Comparison of ENCODE assay signal across 9 mouse cellular contexts in genomic region chr16:20695622-20696323, GRCm38 (mm10). TPM values are rescaled to one million over a fixed set of nuclear protein-coding genes. Genes with fewer than 3 reads are reported as not detected.
DNase-seq lines count a peak whose midpoint lies in the region; ATAC-seq and TF ChIP-seq lines count a peak whose summit lies in the region.
"Had no signal": no experiment of that assay in that cellular context is flagged by ENCODE, and none has a peak within 500 bp of the region (broad histone marks: within the 10 kb centered on the region; RNA-seq: fewer than 3 reads in every experiment).

No protein-coding gene starts in this region.

- H3K9me3 ChIP-seq in forebrain, embryonic 11.5 days (ENCODE audit: control insufficient read depth, low read length), result no peaks in the 10 kb centered on the region
- no peaks in the 10 kb centered on the region for H3K9me3 ChIP-seq in heart, embryonic 13.5 days
- no peaks in the 10 kb centered on the region for H3K9me3 ChIP-seq in kidney, embryonic 15.5 days (replicated peaks)
- H3K9me3 ChIP-seq in limb, embryonic 13.5 days, result no peaks in the 10 kb centered on the region
- H3K9me3 ChIP-seq in midbrain, postnatal 0 days (ENCODE audit: low read length), result no peaks in the 10 kb centered on the region

- peaks cover 21% of the 10 kb centered on the region for H3K4me1 ChIP-seq in forebrain, embryonic 11.5 days (replicated peaks; ENCODE audit: control insufficient read depth, insufficient read depth, low read length)
- H3K4me1 ChIP-seq in heart, embryonic 13.5 days, result peaks cover 39% of the 10 kb centered on the region
- peaks cover 45% of the 10 kb centered on the region for H3K4me1 ChIP-seq in kidney, embryonic 15.5 days
- peaks cover 45% of the 10 kb centered on the region for H3K4me1 ChIP-seq in limb, embryonic 13.5 days
- peaks cover 12% of the 10 kb centered on the region; the same call in 1 of the 2 replicates for H3K4me1 ChIP-seq in midbrain, postnatal 0 days (ENCODE audit: insufficient read depth, low read length)
- H3K4me1 ChIP-seq in testis, adult 2 months (ENCODE audit: control insufficient read depth, insufficient read depth, low read length), result peaks cover 21% of the 10 kb centered on the region

- no peak for TF ChIP-seq CTCF in midbrain, postnatal 0 days (IDR thresholded peaks at IDR 0.05)
- TF ChIP-seq CTCF in testis, adult 2 months (IDR thresholded peaks at IDR 0.05; ENCODE audit: control insufficient read depth, insufficient read depth, insufficient replicate concordance, low read depth, low read length), result no peak

- peak; percentile 40 for ATAC-seq in CD4-positive, CD25-positive, alpha-beta regulatory T cell, adult 4 months
- peak; percentile 83 for ATAC-seq in forebrain, embryonic 11.5 days (replicated peaks; ENCODE audit: low FRiP score)
- peak; percentile 20; the same call in 1 of the 2 replicates for ATAC-seq in heart, embryonic 13.5 days (ENCODE audit: extremely low read depth, insufficient number of reproducible peaks, low FRiP score, low TSS enrichment)
- ATAC-seq in kidney, embryonic 15.5 days (replicated peaks; ENCODE audit: low FRiP score), result peak; percentile 68
- peak; percentile 60 for ATAC-seq in limb, embryonic 13.5 days (ENCODE audit: low FRiP score, low read depth)
- peak; percentile 82 for ATAC-seq in midbrain, postnatal 0 days (ENCODE audit: low FRiP score)
- ATAC-seq: Patski had no signal

- peak; percentile 96 for DNase-seq in brain, adult 2 months (ENCODE audit: low read depth, low spot score)
- peak; percentile 95 for DNase-seq in forebrain, embryonic 11.5 days (ENCODE audit: low spot score)
- peak; percentile 96 for DNase-seq in midbrain, postnatal 0 days (ENCODE audit: low spot score)

- H3K27ac ChIP-seq in forebrain, embryonic 11.5 days (ENCODE audit: low read depth, low read length), result peak overlapping the region; percentile 58
- peak overlapping the region; percentile 77 for H3K27ac ChIP-seq in heart, embryonic 13.5 days (replicated peaks)
- H3K27ac ChIP-seq in kidney, embryonic 15.5 days, result 0 out of 2 replicates have a peak overlapping the region, but pooled peaks have one; percentile 13
- no peak overlapping the region; the same call in 1 of the 2 replicates for H3K27ac ChIP-seq in limb, embryonic 13.5 days
- H3K27ac ChIP-seq in midbrain, postnatal 0 days (ENCODE audit: low read depth, low read length), result peak overlapping the region; percentile 80
- peak overlapping the region; percentile 60 for H3K27ac ChIP-seq in testis, adult 2 months (ENCODE audit: control insufficient read depth, insufficient read depth, low read depth, low read length)

- H3K9ac ChIP-seq in forebrain, embryonic 11.5 days (ENCODE audit: low read length), result peak overlapping the region; percentile 63
- H3K9ac ChIP-seq in heart, embryonic 13.5 days, result peak overlapping the region; percentile 76
- H3K9ac ChIP-seq in kidney, embryonic 15.5 days, result 0 out of 2 replicates have a peak overlapping the region, but pooled peaks have one; percentile 10
- peak overlapping the region; percentile 66 for H3K9ac ChIP-seq in limb, embryonic 13.5 days
- peak overlapping the region; percentile 69 for H3K9ac ChIP-seq in midbrain, postnatal 0 days (replicated peaks; ENCODE audit: low read length, poor library complexity, severe bottlenecking)

- H3K27me3 ChIP-seq in forebrain, embryonic 11.5 days (ENCODE audit: control insufficient read depth, insufficient read depth, low read length), result no peaks in the 10 kb centered on the region
- peaks cover 8% of the 10 kb centered on the region for H3K27me3 ChIP-seq in heart, embryonic 13.5 days (replicated peaks)
- peaks cover 4% of the 10 kb centered on the region; the same call in 1 of the 2 replicates for H3K27me3 ChIP-seq in kidney, embryonic 15.5 days
- no peaks in the 10 kb centered on the region for H3K27me3 ChIP-seq in limb, embryonic 13.5 days
- H3K27me3 ChIP-seq in midbrain, postnatal 0 days (ENCODE audit: insufficient read depth, low read length), result no peaks in the 10 kb centered on the region
- no peaks in the 10 kb centered on the region for H3K27me3 ChIP-seq in testis, adult 2 months (ENCODE audit: control insufficient read depth, insufficient read depth, low read length)
- H3K27me3 ChIP-seq: Patski had no signal

- WGBS in forebrain, embryonic 11.5 days, result 3% methylated on average over 46 of the region's 46 CpGs
- 3% methylated on average over 45 of the region's 46 CpGs for WGBS in heart, embryonic 13.5 days
- WGBS in kidney, embryonic 15.5 days, result 3% methylated on average over 46 of the region's 46 CpGs
- WGBS in limb, embryonic 13.5 days, result 2% methylated on average over 46 of the region's 46 CpGs
- WGBS in midbrain, postnatal 0 days, result 1% methylated on average over 44 of the region's 46 CpGs

- H3K4me2 ChIP-seq in forebrain, embryonic 11.5 days (ENCODE audit: low read depth, low read length, severe bottlenecking), result peak overlapping the region; percentile 69
- peak overlapping the region; percentile 69 for H3K4me2 ChIP-seq in heart, embryonic 13.5 days
- H3K4me2 ChIP-seq in kidney, embryonic 15.5 days, result peak overlapping the region; percentile 62
- peak overlapping the region; percentile 77 for H3K4me2 ChIP-seq in limb, embryonic 13.5 days (replicated peaks)
- H3K4me2 ChIP-seq in midbrain, postnatal 0 days (ENCODE audit: low read depth, low read length, poor library complexity, severe bottlenecking), result peak overlapping the region; percentile 78

- H3K4me3 ChIP-seq in forebrain, embryonic 11.5 days (ENCODE audit: low read depth, low read length), result peak overlapping the region; percentile 35
- H3K4me3 ChIP-seq in heart, embryonic 13.5 days, result peak overlapping the region; percentile 45
- peak overlapping the region; percentile 37 for H3K4me3 ChIP-seq in kidney, embryonic 15.5 days (replicated peaks)
- H3K4me3 ChIP-seq in limb, embryonic 13.5 days, result peak overlapping the region; percentile 46
- H3K4me3 ChIP-seq in midbrain, postnatal 0 days (ENCODE audit: low read depth, low read length), result peak overlapping the region; percentile 46
- H3K4me3 ChIP-seq in testis, adult 2 months (ENCODE audit: control insufficient read depth, low read depth, low read length), result peak overlapping the region; percentile 95

- H3K36me3 ChIP-seq in forebrain, embryonic 11.5 days (ENCODE audit: control insufficient read depth, insufficient read depth, low read length), result peaks cover 5% of the 10 kb centered on the region
- peaks cover 37% of the 10 kb centered on the region for H3K36me3 ChIP-seq in heart, embryonic 13.5 days
- peaks cover 29% of the 10 kb centered on the region for H3K36me3 ChIP-seq in kidney, embryonic 15.5 days
- H3K36me3 ChIP-seq in limb, embryonic 13.5 days, result peaks cover 22% of the 10 kb centered on the region
- H3K36me3 ChIP-seq in midbrain, postnatal 0 days (ENCODE audit: insufficient read depth, low read length), result peaks cover 24% of the 10 kb centered on the region
- H3K36me3 ChIP-seq in testis, adult 2 months (ENCODE audit: control insufficient read depth, insufficient read depth, low read length), result no peaks in the 10 kb centered on the region; the same call in 1 of the 2 replicates

- peak; percentile 73 for TF ChIP-seq POLR2A in testis, adult 2 months (IDR thresholded peaks at IDR 0.05; ENCODE audit: control insufficient read depth, low read depth, low read length)

RNA-seq across cellular contexts. Expression of gene Fam131a, which starts 2.7 kb away (rescaled TPM):
- under 1 TPM; 0.34 to 0.59 TPM for polyA plus RNA-seq in CD4-positive, CD25-positive, alpha-beta regulatory T cell, adult 4 months (2017; shearing (Covaris generic))
- 15.2 and 16.3 TPM in 2 replicates for polyA plus RNA-seq in forebrain, embryonic 11.5 days (2014; fragmentation: Nextera tagmentation; extraction: Ambion mirVana)
- 5.1 and 6.0 TPM in 2 replicates for polyA plus RNA-seq in heart, embryonic 13.5 days (2015; fragmentation: Nextera tagmentation; extraction: Ambion mirVana)
- 6.4 and 6.7 TPM in 2 replicates for polyA plus RNA-seq in kidney, embryonic 15.5 days (2015; fragmentation: Nextera tagmentation; extraction: Ambion mirVana)
- 8.5 and 10.4 TPM in 2 replicates for polyA plus RNA-seq in limb, embryonic 13.5 days (2015; fragmentation: Nextera tagmentation; extraction: Ambion mirVana)
- total RNA-seq in midbrain, postnatal 0 days (2014; rRNA removed), result 152 and 173 TPM in 2 replicates
- polyA plus RNA-seq in midbrain, postnatal 0 days (2015; fragmentation: Nextera tagmentation; extraction: Ambion mirVana), result 70.9 and 75.9 TPM in 2 replicates
- 102 and 116 TPM in 2 replicates for polyA plus RNA-seq in testis, adult 2 months (2012; rRNA removed)

RNA-seq across cellular contexts. Expression of gene Polr2h, which starts 21.7 kb away (rescaled TPM):
- polyA plus RNA-seq in CD4-positive, CD25-positive, alpha-beta regulatory T cell, adult 4 months (2017; shearing (Covaris generic)), result 10 to 100 TPM; 59.3 to 62.4 TPM
- polyA plus RNA-seq in forebrain, embryonic 11.5 days (2014; fragmentation: Nextera tagmentation; extraction: Ambion mirVana), result 116 and 121 TPM in 2 replicates
- polyA plus RNA-seq in heart, embryonic 13.5 days (2015; fragmentation: Nextera tagmentation; extraction: Ambion mirVana), result 52.6 and 56.2 TPM in 2 replicates
- polyA plus RNA-seq in kidney, embryonic 15.5 days (2015; fragmentation: Nextera tagmentation; extraction: Ambion mirVana), result 116 and 120 TPM in 2 replicates
- polyA plus RNA-seq in limb, embryonic 13.5 days (2015; fragmentation: Nextera tagmentation; extraction: Ambion mirVana), result 117 and 118 TPM in 2 replicates
- total RNA-seq in midbrain, postnatal 0 days (2014; rRNA removed), result 40.0 and 40.3 TPM in 2 replicates
- polyA plus RNA-seq in midbrain, postnatal 0 days (2015; fragmentation: Nextera tagmentation; extraction: Ambion mirVana), result 72.3 and 84.6 TPM in 2 replicates
- polyA plus RNA-seq in testis, adult 2 months (2012; rRNA removed), result 10.1 and 11.0 TPM in 2 replicates

RNA-seq across cellular contexts. Expression of gene Clcn2, which starts 21.8 kb away (rescaled TPM):
- polyA plus RNA-seq in CD4-positive, CD25-positive, alpha-beta regulatory T cell, adult 4 months (2017; shearing (Covaris generic)), result 1 to 10 TPM; 1.4 to 1.7 TPM
- 16.5 and 20.5 TPM in 2 replicates for polyA plus RNA-seq in forebrain, embryonic 11.5 days (2014; fragmentation: Nextera tagmentation; extraction: Ambion mirVana)
- 3.9 and 4.3 TPM in 2 replicates for polyA plus RNA-seq in heart, embryonic 13.5 days (2015; fragmentation: Nextera tagmentation; extraction: Ambion mirVana)
- 16.3 and 20.1 TPM in 2 replicates for polyA plus RNA-seq in kidney, embryonic 15.5 days (2015; fragmentation: Nextera tagmentation; extraction: Ambion mirVana)
- 23.3 and 23.5 TPM in 2 replicates for polyA plus RNA-seq in limb, embryonic 13.5 days (2015; fragmentation: Nextera tagmentation; extraction: Ambion mirVana)
- 61.9 and 69.4 TPM in 2 replicates for total RNA-seq in midbrain, postnatal 0 days (2014; rRNA removed)
- polyA plus RNA-seq in midbrain, postnatal 0 days (2015; fragmentation: Nextera tagmentation; extraction: Ambion mirVana), result 21.1 and 21.9 TPM in 2 replicates
- polyA plus RNA-seq in testis, adult 2 months (2012; rRNA removed), result 68.6 and 77.2 TPM in 2 replicates

RNA-seq across cellular contexts. Expression of gene Eif4g1, which starts 27.7 kb away (rescaled TPM):
- 10 to 100 TPM; 56.0 to 66.6 TPM for polyA plus RNA-seq in CD4-positive, CD25-positive, alpha-beta regulatory T cell, adult 4 months (2017; shearing (Covaris generic))
- polyA plus RNA-seq in forebrain, embryonic 11.5 days (2014; fragmentation: Nextera tagmentation; extraction: Ambion mirVana), result 186 and 187 TPM in 2 replicates
- 129 TPM in 2 replicates for polyA plus RNA-seq in heart, embryonic 13.5 days (2015; fragmentation: Nextera tagmentation; extraction: Ambion mirVana)
- polyA plus RNA-seq in kidney, embryonic 15.5 days (2015; fragmentation: Nextera tagmentation; extraction: Ambion mirVana), result 187 and 208 TPM in 2 replicates
- polyA plus RNA-seq in limb, embryonic 13.5 days (2015; fragmentation: Nextera tagmentation; extraction: Ambion mirVana), result 175 and 183 TPM in 2 replicates
- total RNA-seq in midbrain, postnatal 0 days (2014; rRNA removed), result 403 and 430 TPM in 2 replicates
- 102 and 118 TPM in 2 replicates for polyA plus RNA-seq in midbrain, postnatal 0 days (2015; fragmentation: Nextera tagmentation; extraction: Ambion mirVana)
- polyA plus RNA-seq in testis, adult 2 months (2012; rRNA removed), result 251 and 267 TPM in 2 replicates

RNA-seq across cellular contexts. Expression of gene Chrd, which starts 37.2 kb away (rescaled TPM):
- not detected for polyA plus RNA-seq in CD4-positive, CD25-positive, alpha-beta regulatory T cell, adult 4 months (2017; shearing (Covaris generic))
- polyA plus RNA-seq in forebrain, embryonic 11.5 days (2014; fragmentation: Nextera tagmentation; extraction: Ambion mirVana), result 1.9 and 2.3 TPM in 2 replicates
- polyA plus RNA-seq in heart, embryonic 13.5 days (2015; fragmentation: Nextera tagmentation; extraction: Ambion mirVana), result 0.39 and 0.83 TPM in 2 replicates
- 4.6 and 7.4 TPM in 2 replicates for polyA plus RNA-seq in kidney, embryonic 15.5 days (2015; fragmentation: Nextera tagmentation; extraction: Ambion mirVana)
- 9.1 and 9.3 TPM in 2 replicates for polyA plus RNA-seq in limb, embryonic 13.5 days (2015; fragmentation: Nextera tagmentation; extraction: Ambion mirVana)
- 17.1 and 18.1 TPM in 2 replicates for total RNA-seq in midbrain, postnatal 0 days (2014; rRNA removed)
- 4.1 TPM in 2 replicates for polyA plus RNA-seq in midbrain, postnatal 0 days (2015; fragmentation: Nextera tagmentation; extraction: Ambion mirVana)
- 1.6 and 2.9 TPM in 2 replicates for polyA plus RNA-seq in testis, adult 2 months (2012; rRNA removed)

Comparison
In these comparisons a context has a peak if more than half of its experiments do, and no peak if none do; other contexts are left out.
1. ATAC-seq: peak in every context shown above with its lines; median percentile 83 in forebrain, embryonic 11.5 days; 82 in midbrain, postnatal 0 days; 68 in kidney, embryonic 15.5 days; 60 in limb, embryonic 13.5 days; 40 in CD4-positive, CD25-positive, alpha-beta regulatory T cell, adult 4 months; 20 in heart, embryonic 13.5 days.
2. H3K4me3 ChIP-seq: peak in every context shown above with its lines; median percentile 95 in testis, adult 2 months; 46 in limb, embryonic 13.5 days; 46 in midbrain, postnatal 0 days; 45 in heart, embryonic 13.5 days; 37 in kidney, embryonic 15.5 days; 35 in forebrain, embryonic 11.5 days.
3. H3K9ac ChIP-seq: peak in every context shown above with its lines; median percentile 76 in heart, embryonic 13.5 days; 69 in midbrain, postnatal 0 days; 66 in limb, embryonic 13.5 days; 63 in forebrain, embryonic 11.5 days; 10 in kidney, embryonic 15.5 days.